Comparison of ENCODE assay signal across 18 mouse cellular contexts in the genomic region with DNA sequence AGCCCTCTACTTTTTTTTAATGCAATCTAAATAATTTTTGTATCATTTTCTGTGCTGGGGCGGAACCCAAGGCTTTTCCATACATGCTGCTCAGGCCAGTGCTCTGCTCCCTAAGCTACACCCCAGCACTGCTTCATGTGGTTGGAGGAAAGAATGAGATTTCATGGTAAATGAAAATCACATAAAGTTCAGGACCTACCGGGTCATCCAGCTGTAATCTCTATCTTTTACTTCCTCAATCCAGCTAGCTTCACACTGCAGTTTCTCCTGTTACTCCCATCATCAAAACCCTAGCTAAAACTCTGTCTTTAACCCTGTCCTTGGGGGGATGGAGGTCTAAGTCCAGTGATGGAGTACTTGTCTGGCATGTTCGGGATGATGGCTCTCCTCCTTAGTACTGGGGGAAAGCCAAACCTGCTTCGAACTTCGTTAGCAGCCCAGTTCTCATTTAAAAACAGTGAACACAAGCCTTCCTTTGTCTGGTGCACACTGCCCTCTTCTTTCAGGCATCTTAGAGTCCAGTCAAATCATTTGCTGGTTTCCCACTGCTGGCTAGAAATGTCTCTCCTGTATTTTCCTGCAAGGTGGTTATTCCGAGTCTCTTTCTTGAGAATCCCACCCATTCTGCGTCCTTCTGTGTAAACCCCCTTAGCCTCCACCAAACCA. TPM values are rescaled to one million over a fixed set of nuclear protein-coding genes. Genes with fewer than 3 reads are reported as not detected.
DNase-seq lines count a peak whose midpoint lies in the region; ATAC-seq and TF ChIP-seq lines count a peak whose summit lies in the region.
"Had no signal": no experiment of that assay in that cellular context is flagged by ENCODE, and none has a peak within 500 bp of the region (broad histone marks: within the 10 kb centered on the region; RNA-seq: fewer than 3 reads in every experiment).

No protein-coding gene starts in this region.

- no peaks in the 10 kb centered on the region for H3K9me3 ChIP-seq in MEL (replicated peaks; ENCODE audit: insufficient read depth, low read length)
- H3K9me3 ChIP-seq: kidney, embryonic 15.5 days; neural tube, embryonic 12.5 days had no signal

- H3K9ac ChIP-seq in MEL (ENCODE audit: control insufficient read depth, low read depth, low read length, poor library complexity, severe bottlenecking): no peak overlapping the region
- H3K9ac ChIP-seq: kidney, embryonic 15.5 days; neural tube, embryonic 12.5 days had no signal

- H3K4me3 ChIP-seq in left cerebral cortex, adult 2 months: no peak overlapping the region
- H3K4me3 ChIP-seq in MEL (ENCODE audit: control insufficient read depth in 1 of 2, insufficient read depth in 1 of 2, low read depth in 2 of 2, low read length in 2 of 2): no peak overlapping the region
- no peak overlapping the region for H3K4me3 ChIP-seq in cortical plate, adult 2 months (ENCODE audit: insufficient read depth, low read length)
- H3K4me3 ChIP-seq: kidney, embryonic 15.5 days; neural tube, embryonic 12.5 days had no signal

- peaks cover 2% of the 10 kb centered on the region for H3K79me2 ChIP-seq in MEL (ENCODE audit: control insufficient read depth, insufficient read depth, low read length, poor library complexity)

- no peak for DNase-seq in frontal cortex, postnatal 36 days (ENCODE audit: low spot score in 2 of 2)
- no peak for DNase-seq in left cerebral cortex, adult 2 months (ENCODE audit: extremely low spot score in 1 of 2, low spot score in 2 of 2)
- DNase-seq in left cerebral cortex, adult 11 months (ENCODE audit: low spot score): no peak
- no peak for DNase-seq in MEL (ENCODE audit: low read depth, low spot score)
- no peak for DNase-seq in gastrocnemius, adult 18-20 months (ENCODE audit: low spot score)
- DNase-seq: adrenal gland, postnatal 36 days; cerebellum, adult 2 months; gastrocnemius, postnatal 10 days; heart, adult 18-20 months; lung, adult 18-20 months; lung, postnatal 14 days; right cerebral cortex, postnatal 14 days had no signal

- peak; percentile 58 for ATAC-seq in frontal cortex, adult (ENCODE audit: low TSS enrichment)
- ATAC-seq: intestine, embryonic 16.5 days had no signal

- intact Hi-C loops in left cerebral cortex, adult 2 months (cut with DNase I): no loop called here

- H3K4me1 ChIP-seq in MEL (ENCODE audit: control insufficient read depth in 1 of 2, insufficient read depth in 2 of 2, low read length in 2 of 2): no peaks in the 10 kb centered on the region
- peaks cover 3% of the 10 kb centered on the region; the same call in 1 of the 2 replicates for H3K4me1 ChIP-seq in cortical plate, adult 2 months (ENCODE audit: control insufficient read depth, insufficient read depth, low read length)

- no peak for TF ChIP-seq CTCF in left cerebral cortex, adult 2 months (IDR thresholded peaks at IDR 0.05)
- TF ChIP-seq CTCF in MEL (IDR thresholded peaks at IDR 0.05 in 2 of 3, conservative IDR thresholded peaks at IDR 0.05 in 1 of 3; ENCODE audit: control insufficient read depth in 1 of 3, insufficient read depth in 1 of 3, low read depth in 2 of 3, low read length in 3 of 3, poor library complexity in 1 of 3, severe bottlenecking in 1 of 3): no peak
- TF ChIP-seq CTCF in cortical plate, adult 2 months (IDR thresholded peaks at IDR 0.05; ENCODE audit: extremely low read depth, insufficient read depth, low read length): no peak

- peak overlapping the region; percentile 36; the same call in 1 of the 2 replicates for H3K27ac ChIP-seq in left cerebral cortex, adult 2 months
- no peak overlapping the region for H3K27ac ChIP-seq in MEL (ENCODE audit: control insufficient read depth, low read depth, low read length)
- peak overlapping the region; percentile 38; the same call in 1 of the 2 replicates for H3K27ac ChIP-seq in cortical plate, adult 2 months (ENCODE audit: insufficient read depth, low read length)
- H3K27ac ChIP-seq: kidney, embryonic 15.5 days; neural tube, embryonic 12.5 days had no signal

- TF ChIP-seq EP300 in MEL (IDR thresholded peaks at IDR 0.05; ENCODE audit: low read depth in 1 of 2, low read length in 2 of 2): no peak

- no peaks in the 10 kb centered on the region for H3K36me3 ChIP-seq in MEL (ENCODE audit: control insufficient read depth in 1 of 2, insufficient read depth in 2 of 2, low read length in 2 of 2)

- H3K27me3 ChIP-seq in MEL (ENCODE audit: control insufficient read depth in 1 of 2, insufficient read depth in 2 of 2, low read length in 2 of 2): no peaks in the 10 kb centered on the region
- H3K27me3 ChIP-seq: CH12.LX; kidney, embryonic 15.5 days; neural tube, embryonic 12.5 days had no signal

- TF ChIP-seq POLR2A in MEL (IDR thresholded peaks at IDR 0.05; ENCODE audit: control insufficient read depth in 1 of 2, insufficient read depth in 1 of 2, low read depth in 1 of 2, low read length in 2 of 2, poor library complexity in 1 of 2): no peak
- no peak for TF ChIP-seq POLR2A in cortical plate, adult 2 months (IDR thresholded peaks at IDR 0.05; ENCODE audit: extremely low read depth, insufficient read depth, low read length)

- no peak for TF ChIP-seq RAD21 in MEL (IDR thresholded peaks at IDR 0.05; ENCODE audit: low read depth, low read length)

TF ChIP-seq in MEL, 35 proteins besides CTCF, POLR2A, EP300 and RAD21:
- peak; percentile 63 for TF ChIP-seq RCOR1 (IDR thresholded peaks at IDR 0.05; ENCODE audit: low read depth, low read length)
- no peak for TF ChIP-seq POLR2AphosphoS2 (IDR thresholded peaks at IDR 0.05; ENCODE audit: low read length)

RNA-seq across cellular contexts. Expression of a gene that starts 6.5 kb away (rescaled TPM):
- total RNA-seq in left cerebral cortex, adult 2 months (2021): 10 to 100 TPM; 19.2 to 20.8 TPM
- total RNA-seq in MEL (2012; rRNA removed): 5.2 and 6.2 TPM in 2 replicates
- polyA plus RNA-seq in MEL (2012; ENCODE audit: insufficient read depth in 1 of 2, insufficient read length in 2 of 2, low read depth in 1 of 2, low replicate concordance in 2 of 2, missing spikeins in 1 of 2): 1 to 10 TPM in 1 of 2 experiments, not detected in 1; 4.9 TPM
- polyA plus RNA-seq in cortical plate, adult 2 months (2012; rRNA removed): 21.0 and 21.7 TPM in 2 replicates
- total RNA-seq in gastrocnemius, adult 18-20 months (2021): 1 to 10 TPM; 6.6 to 7.9 TPM
